Mouse (Mus musculus) spleen, postnatal 10 days (tissue): ENCODE measurements around the gene Sulf2.

ENCODE experiments used
- DNase-seq, 2 experiments: peaks; one replicate each; pipeline ENCODE4 v3.0.0; 2021 to 2022; ENCODE audit warnings: low spot score in 2 of 2

The Sulf2 gene

DNA sequence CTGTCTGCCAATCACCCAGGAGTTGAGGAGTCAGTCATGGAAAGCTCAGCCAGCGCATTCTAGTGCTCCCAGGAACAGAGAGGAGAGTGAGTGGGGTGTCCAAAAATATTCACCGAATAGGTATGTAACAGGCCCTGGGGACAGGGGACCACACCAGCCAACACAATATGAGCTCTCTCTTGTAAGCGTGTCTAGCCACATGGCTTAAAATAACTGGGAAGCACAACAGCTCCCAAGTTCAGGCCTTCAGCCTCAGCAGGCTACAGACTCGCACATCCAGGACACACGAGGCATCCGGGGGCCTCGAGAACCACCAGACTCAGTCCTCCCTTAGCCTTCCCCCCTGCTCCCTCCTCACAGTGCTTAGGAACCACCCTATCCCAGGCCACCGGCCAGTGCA, 6.0 kb downstream of the Sulf2 start:
- DNase-seq = no peak

DNA sequence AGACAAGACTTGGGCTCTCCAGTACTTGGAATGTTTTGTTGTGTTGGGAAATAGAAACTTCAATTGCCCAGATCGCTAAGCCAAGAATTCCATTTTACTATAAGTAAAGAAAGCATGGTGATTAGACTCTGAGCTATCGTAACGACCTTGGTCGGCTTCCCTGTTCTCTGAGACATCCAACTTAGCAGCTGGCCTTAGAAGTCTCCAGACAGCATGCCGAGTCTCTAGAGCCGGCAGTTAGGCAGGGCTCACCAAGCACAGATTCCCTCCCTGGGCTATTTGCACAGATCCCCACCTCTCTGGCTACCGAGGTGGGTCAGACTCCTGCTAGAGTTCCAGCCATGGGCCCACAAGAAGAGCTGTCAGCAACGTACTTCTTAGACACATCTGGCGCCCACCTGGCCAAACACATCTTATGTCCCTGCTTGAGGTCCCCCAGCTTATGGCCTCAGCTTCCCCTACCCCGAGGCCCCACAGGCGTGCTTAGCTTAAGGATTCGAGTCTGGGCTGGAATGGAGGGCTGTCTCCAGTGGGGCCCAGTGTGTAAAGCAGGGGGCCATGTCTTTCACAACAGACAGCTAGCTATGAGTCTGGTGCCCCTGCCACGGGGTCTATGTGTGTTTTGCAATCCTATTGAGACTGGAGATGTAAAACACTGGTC, 6.7 kb downstream of the Sulf2 start:
- no peak for DNase-seq

DNA sequence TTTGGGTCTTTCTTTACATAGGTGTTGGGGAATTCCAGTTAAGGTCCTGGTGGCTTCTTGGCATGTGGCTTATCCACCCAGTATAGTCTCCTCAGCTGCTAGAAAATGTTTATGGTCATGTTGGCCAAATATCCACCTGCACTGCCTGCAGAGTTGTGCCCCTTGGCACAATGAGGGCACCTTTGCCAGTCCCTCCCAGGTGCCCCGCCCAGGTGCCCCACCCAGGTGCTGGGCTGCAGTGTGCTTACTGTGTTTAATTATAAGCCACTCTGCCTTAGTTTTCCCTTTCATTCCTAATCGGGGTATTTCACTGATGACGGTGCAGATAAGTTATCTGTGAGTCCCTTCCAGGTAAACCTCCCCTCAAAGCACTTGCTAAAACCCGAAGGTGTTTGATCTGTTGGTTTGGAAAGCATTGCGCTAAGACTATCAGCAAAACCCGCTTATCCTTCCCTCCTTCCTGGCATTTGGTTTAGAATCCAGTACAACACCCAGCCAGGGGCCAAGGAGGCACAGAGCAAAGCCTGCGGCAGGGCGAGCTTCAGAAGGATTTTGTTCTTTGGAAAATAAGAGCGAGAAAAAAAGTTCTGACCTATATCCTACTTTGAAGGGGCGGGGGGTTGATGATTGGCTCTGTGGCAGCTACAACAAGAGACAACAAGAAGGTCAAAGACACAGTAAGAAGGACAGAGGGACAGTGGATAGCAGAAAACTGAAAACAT, 7.4 kb downstream of the Sulf2 start:
- DNase-seq = no peak

DNA sequence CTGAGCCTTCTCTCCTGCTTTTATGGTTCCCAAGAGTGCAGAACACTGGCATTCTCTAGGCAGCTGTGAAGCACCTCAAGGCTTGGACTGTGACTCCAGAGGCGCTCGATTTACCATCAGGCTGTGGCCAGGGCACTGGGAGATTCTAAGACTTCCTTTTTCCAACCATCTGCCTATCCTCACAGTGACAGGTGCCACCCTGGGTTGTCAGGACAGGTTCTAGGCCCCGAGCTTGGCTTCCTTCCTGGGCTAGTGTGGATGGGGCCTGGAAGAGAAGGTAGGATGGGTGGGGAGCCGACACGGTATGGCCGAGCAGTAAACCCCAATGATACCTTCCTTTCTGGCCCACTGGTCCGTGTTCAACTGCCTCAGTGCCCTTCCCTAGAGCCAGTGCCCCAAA, 9.0 kb downstream of the Sulf2 start:
- DNase-seq = no peak

DNA sequence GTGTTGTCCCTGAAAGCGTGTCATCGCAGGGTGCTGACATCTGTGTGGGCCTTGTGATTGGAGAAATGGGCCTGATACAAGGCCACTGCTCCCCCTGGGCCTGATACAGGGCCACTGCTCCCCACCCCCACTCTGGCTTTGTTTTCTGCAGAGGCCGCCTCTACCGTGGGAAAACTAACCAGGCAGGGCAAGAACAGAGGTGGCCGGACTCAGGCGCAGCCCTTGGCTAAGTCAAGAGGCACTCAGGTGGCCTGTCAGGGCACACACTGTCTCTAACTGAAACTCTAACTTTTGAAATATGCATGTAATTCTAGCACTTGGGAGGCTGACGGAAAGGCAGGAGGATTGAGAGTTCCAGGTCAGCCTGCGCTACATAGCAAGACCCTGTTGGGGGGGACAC, 10.4 kb downstream of the Sulf2 start:
- no peak for DNase-seq

DNA sequence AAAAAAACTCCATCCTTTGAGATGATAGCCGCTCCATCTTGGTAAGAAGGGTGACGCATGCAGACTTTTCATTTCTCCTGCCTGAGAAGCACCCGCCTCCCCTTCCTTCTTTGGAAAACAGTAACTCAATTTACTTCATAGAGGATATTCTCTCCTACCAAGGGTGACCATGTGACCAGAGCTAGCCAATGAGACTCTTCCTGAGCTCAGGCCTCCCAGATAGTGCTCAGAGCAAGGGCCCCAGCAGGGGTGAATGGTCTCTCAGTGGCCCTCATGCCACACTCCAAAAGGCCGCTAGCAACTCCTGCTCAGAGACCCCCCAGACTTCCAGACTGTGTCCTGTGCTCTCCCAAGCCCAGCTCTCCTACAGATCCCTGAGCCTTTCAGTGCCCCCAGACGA, 11.6 kb downstream of the Sulf2 start:
- DNase-seq = no peak

DNA sequence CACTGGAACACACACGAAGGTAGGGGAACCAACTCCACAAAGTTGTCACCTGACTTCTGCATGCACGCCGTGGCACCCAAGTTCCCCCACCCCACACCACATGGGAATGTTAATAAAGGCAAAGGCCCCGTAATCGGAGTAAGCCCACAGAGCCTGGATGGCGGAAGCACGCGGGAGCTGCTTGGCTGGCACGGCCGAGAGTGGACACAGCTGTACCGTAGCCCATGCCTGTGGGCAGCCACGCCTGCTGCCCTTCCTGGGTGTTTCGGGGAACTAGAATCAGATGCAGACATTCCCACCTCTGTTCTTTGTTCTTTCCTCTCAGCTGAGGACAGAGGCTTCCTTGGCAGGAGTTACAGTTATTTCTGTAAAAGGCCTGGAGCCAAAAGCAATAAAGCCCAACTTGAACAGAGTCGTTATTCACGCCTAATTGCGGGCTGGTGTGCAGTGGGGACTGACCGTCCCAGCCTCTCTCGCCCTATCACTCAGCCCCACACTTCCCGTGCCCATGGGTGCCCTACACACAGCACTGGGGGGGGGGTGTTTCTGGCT, 12.8 kb downstream of the Sulf2 start:
- DNase-seq = no peak

DNA sequence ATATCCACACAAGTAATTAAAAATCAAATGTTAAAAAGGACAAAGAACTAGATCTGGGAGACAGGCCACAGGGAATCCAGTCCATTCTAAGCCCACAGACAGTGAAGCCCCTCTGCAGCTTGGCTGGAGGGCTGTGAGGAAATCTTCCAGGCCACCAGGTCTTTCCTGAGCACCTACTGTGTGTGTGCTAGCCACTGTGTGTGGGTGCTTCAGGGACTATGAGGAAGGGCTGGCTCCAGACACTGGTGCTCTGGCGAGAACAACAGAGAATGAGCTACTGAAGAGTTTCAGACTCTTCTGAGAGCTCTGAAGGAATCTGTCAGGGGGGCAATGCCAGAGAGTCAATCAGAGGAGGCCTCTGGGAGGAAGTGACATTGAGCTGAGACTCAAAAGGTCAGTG, 13.6 kb downstream of the Sulf2 start:
- DNase-seq = no peak

DNA sequence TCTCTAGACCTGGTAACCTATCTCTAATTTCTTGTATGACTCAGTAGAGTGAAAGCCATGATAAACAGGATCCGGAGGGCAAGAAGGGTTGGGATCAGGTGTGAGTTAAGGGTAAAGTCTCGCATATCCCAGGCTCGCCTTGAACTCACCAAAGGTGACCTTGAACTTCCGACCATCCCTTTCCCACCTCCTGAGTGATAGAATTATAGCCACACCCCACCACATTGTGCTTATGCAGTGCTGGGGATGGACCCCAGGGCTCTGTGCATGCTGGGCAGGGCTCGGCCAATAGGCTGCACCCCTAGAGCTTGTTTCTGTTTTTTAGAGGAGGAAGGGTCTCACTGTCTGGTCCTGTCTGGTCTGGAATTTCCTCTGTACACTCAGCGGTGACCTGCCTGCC, 14.4 kb downstream of the Sulf2 start:
- no peak for DNase-seq

DNA sequence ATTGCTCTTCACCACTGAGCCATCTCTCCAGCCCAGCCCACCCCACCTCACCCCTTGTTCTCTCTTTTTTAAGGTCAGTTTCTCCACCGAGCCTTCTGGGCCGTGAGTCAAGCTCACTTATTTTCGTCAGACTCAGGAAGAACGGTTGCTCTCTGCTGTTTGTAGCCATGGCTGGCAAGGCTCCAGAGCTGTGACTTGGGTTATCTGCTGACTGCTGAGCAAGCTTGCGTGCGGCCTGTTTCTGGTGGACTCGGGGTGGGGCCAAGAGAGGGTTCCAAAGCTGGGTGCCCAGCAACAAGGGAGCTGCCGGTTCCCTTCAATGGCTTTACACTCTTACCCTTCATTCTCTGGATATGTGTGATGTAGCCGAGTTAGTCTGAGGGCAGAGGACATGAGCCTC, 15.0 kb downstream of the Sulf2 start:
- peak in 1 of 2 experiments; percentile 23 for DNase-seq

DNA sequence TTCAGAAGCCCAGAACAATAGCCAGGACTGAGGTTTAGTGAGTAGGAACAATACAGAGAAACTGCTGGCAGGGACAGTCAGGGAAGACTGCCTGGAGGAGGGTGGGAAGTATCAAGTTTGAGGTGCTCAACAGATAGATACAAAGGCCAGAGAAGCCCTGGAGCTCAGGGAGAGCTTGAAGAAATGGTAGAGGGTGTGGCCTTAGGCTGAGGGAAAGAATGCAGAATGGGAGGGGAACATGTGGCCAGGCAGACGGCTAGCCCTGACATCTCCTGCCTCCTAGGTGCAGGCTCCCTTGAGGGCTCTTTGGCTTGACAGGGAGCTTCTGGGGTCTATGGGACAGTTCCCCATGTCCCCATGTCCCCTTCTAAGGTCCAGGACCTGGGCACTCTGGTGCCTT, 17.2 kb downstream of the Sulf2 start:
- DNase-seq = no peak

DNA sequence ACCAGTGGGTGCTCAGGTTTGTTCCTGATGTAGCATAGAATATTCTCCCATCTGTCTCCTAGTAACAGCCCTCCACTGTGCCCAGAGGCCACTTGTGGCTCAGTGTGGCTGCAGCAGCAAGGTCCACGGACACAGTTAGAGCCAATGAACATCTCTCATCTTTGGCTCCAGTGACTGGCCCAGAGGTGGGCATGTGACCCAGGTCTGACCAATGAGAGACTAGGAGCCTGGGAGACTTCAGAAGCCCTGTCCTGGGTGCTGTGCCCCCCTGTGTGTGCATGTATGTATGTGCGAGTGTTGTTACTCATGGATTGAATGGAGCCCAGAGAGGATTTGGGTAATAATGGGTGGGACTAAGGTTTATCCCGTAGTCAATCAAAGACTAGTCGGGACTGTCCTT, 18.0 kb downstream of the Sulf2 start:
- no peak for DNase-seq

DNA sequence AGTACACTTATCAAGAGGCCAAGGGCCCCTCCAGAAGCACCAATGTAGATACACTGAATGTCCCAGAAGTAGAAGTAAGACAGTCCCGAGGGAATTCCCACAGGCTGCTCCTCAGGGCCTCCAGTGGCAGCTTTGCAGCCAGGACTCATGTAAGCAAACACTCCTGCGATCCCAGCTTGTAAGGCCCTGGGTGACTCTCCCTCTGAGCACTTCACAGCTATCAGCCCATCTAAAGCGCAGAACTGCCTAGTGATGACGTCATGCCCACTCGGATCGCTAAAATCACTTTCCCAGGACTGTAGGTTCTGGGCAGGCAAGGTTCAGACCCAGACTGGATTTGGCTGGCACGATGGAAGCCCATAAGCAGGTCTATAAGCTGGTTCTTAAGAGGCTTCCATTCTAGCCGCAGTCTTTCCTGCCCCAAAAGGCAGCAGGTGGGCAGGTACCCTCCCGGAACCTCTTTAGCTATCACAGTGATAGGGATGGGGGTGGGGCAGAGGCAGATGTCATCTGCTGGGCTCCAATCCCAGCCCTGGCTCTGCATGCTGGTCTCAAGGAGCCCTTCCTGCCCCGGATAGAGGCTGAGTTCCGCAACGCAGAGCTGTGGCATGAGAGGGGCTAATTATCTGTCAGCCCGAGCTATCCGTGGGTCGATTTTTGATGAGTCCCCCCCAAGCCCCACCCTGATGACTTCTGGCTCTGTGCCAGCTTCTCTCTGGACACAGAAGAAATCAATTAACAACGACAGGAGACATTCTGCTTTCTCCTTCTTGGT, 19.6 kb downstream of the Sulf2 start:
- DNase-seq = no peak

DNA sequence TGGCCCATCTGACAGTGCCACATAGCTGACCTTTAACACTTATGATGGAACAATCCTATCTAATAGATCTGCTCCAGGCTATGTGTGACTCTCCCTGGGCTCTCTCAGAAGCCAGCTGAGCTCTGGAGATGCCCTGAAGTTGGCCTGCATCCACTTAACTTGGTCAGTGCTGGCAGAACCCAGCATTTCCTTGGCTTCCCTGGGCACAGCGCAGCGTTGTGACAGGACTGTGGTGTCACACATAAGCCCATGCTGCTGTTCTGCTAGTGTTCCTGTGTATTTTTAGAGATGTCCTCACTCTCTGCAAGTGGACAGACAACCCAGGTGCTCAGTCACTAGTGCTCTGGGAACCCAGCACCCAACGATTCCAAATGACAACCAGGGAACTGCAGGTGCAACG, 26.7 kb downstream of the Sulf2 start:
- no peak for DNase-seq

DNA sequence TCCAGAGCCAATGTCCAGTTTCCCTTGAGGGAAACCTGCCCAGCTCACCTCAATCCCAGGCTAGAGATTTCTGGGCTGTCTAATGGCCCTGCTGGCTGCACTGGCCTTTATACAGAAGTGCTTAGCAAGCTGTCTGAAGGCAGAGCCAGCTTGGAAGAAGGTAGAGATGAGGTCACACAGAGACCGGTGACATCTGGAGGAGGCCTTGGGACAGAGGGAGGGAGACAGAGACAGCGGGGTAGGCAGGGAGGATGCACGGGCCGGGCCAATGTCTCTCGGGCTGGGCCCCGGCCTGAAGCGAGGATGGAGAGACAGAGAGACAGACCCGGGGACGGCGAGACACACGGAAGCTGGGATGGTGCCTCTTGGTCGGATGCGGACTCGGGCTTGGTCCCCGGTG, 27.4 kb downstream of the Sulf2 start:
- no peak for DNase-seq

DNA sequence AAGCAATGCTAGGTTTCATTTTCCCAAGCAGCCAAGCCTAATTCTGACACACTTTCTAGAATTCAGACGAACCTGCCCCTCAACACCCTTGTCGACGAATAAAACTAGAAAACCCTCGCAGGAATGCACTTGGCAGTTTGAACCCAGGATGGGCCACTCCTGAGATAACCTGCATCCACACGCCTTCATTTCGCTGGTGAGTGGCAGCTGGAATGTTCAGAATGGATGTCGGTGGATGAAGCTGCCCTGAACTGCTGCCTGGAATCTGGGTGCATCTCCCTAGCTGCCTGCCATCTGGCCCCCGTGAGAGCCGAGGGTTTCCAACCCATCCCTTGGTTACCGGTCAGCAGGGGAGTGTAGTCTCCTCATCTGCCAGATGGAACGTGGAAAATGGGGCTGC, 29.1 kb downstream of the Sulf2 start:
- DNase-seq = no peak

DNA sequence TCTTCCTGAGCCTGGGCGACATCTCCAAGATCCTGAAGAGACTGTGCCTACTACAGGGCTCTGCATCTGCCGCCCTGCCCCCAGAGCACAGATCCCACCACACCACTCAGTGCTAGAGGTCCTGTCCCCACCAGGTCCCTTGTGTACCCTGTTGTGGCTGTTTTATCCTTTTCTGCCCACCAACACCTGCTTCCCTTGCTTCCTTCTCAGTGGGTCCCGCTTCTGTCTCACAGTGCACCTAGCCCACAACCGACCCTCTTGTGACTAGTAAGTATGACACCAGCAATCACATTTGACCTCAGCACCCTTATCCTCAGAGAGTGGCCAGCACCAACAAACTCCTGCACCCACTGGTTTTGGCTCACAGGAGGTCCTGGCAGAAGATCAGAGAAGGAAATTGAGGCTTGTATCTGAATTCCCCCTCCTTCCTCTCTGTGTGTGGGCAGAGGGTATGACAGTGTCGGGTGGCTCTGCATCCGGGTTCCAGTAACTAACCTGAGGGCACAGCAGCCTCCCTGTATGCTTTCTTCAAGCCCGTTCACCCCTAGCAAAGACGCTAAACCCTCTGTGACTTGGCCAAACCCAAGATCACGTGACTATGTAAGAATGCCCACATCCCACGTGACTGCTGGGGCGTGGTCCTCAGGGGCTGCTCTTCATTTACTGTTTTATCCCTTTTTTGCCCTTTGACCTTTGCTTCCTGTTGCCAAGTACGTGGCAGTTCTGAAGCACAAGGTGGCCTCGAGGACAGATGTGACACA, 29.8 kb downstream of the Sulf2 start:
- DNase-seq = peak in 1 of 2 experiments; percentile 27

DNA sequence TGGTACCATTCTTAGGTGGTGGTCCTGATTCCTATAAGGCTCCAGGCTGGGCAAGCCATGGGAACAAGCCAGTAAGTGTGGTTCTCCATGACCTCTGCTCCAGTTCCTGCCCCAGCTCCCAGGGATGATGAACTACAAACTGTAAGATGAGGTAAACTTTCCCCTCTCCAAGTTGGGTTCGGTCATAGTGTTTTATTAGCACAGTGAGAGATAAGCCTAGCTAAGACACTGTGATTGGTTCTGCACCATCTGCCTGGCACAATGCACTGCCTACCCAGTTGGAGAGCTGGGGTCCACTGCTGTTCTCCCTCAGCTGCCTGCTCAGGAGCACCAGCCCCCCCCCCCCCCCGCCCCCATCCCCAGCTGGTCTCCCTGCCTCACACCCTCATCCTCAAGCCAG, 30.4 kb downstream of the Sulf2 start:
- DNase-seq = no peak

DNA sequence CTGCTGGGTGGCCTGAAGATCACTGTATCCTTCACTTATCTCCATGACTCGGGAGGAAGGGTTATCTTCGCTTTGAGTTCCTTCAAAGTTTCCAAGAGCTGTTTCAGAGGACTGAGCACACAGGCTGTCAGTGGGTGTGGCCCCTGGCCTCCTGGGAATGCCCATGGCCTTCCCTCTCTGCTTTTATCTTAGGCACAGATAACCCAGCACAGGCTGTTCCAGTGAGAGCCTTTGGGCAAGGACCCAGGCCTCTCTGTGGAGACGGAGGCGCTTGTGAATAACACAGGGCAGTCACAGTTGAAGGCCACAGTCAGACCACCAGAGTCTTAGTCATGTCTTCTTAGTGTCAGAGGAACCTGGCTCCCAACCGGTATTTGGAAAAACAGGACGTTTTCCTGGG, 32.7 kb downstream of the Sulf2 start:
- no peak for DNase-seq

DNA sequence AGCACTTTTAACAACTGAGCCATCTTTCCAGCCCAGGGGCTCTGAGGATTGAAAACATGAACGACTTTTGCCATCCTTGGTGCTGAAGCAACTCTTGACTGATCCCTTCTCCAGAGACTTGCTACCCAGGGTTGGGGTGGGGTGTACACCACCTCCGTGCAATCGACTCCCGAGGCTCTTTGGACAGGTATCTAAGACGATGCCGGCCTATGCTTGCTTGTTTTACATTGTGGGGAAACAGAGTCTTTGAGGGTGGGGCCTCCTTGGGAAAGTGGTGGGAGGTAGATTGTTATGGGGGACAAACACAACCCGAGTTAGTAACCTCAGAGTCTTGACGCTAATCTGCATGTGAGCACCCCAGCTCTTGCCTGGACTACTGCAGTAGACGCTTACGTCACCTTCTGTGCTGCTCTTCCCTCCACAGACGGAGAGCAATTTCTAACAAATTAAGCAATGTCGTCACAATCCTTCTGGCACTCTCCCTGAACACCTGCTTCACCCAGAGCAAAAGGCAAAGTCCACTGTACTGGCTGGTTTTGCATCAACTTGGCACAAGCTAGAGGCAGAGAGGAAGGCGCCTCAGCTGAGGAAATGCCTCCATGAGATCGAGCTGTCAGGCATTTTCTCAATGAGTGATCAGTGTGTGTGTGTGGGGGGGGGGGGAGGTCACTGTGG, 33.6 kb downstream of the Sulf2 start:
- DNase-seq = no peak

DNA sequence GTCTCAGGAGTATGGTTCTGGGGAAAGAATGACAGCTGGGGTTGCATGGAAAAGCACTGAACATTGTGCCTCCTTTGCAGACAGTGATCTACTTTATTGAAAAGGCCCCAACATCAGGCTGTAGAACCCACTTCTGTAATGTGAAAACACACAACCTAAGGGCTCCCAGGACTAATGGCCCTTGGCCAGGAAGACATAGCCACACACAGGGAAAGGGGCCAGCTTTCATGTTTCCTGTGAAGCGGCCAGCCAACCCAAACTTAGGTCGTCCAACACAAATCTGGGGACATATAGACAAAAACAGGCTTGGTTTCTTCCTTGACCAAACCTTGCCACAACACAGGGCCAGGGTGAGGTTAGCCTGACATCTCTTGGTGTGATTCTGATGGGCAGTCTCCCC, 35.5 kb downstream of the Sulf2 start:
- DNase-seq = no peak
